Mouse (Mus musculus) megakaryocyte-erythroid progenitor cell, adult 5-6 weeks (primary cell): Measurements from ENCODE around the gene 2010111I01Rik. TPM values are rescaled to one million over a fixed set of nuclear protein-coding genes. Genes with fewer than 3 reads are reported as not detected.
"Not testable (repeated sequence)": the region's sequence is repeated elsewhere in the genome, so short reads cannot be mapped to it uniquely, and the experiment has no call there.

Source experiments
- ATAC-seq: replicated peaks from 2 replicates; pipeline ENCODE4 v1.8.0; 2016; ENCODE audit warnings: mild to moderate bottlenecking, inconsistent platforms; ENCODE audit not compliant: severe bottlenecking, poor library complexity, low FRiP score, low TSS enrichment
- total RNA-seq, 2 experiments: library from RNA; stranded (forward) in 1 of 2; stranded (reverse) in 1 of 2; fragments of 200-1000, 215-1000 nt in 1 of 2; fragments of >200 nt in 1 of 2; fragmentation: Nextera tagmentation in 1 of 2; gene quantifications; 2 replicates each; pipeline ENCODE4 v1.2.3; 2014 to 2017

2010111I01Rik gene
- total RNA-seq, 2 experiments from 2014 or later = 32.7 to 50.7 TPM

DNA sequence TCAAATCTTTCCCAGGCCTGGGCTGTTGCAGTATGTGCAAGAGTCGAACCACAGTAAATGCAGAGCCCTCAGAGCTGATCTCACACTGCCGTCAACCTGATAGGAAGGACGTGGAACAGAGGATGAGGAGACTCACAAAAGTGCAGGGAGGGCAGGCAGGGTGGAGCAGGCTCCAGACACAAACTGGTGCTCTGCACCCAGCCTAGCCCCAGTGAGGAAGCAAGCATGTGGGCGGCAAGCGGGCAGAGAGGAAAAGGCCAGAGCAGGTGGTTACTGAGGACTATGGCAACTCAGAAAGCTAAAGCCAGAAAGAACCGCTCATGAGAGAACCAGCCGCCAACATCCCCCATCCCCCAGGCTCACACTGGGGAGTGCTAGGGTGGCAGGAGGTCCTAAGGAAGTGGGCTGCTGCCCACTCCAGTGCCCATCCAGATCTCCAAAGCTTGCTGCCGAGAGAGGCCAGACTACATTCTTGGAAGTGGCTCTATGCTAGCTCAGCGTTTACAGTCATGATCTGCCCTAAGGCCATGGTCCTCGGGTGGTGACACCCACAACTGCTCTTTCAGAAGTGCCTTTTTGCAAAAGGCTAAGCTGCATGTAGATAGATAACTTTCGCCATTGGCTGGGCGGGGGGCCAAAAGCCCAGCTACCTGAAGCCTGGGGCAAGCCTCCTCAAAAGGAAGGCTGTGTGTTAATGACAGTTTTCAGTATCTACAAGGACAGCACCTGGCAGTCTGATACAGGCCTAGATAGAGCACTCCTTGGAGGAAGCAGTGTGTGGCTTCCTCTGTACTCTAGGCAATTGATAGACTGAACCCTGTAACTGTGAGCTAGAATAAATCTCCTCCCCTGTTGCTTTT, 349.3 kb downstream of the 2010111I01Rik start:
- ATAC-seq = peak; percentile 76

DNA sequence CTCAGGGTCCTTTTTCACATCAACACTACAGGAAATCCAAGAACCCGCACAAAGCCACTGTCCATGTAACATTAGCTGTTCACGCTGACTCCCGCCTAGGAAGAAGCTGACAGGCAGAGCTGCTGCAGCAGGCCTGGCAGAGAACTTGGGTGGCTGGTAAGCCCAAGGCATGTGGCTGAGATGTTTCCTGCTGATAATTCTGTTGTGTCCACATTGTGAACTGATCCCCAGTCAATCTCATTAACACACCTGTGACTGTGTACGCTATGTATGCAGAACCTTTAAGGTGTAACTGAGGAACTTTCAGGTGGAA, 349.9 kb downstream of the 2010111I01Rik start:
- ATAC-seq = peak; percentile 57

DNA sequence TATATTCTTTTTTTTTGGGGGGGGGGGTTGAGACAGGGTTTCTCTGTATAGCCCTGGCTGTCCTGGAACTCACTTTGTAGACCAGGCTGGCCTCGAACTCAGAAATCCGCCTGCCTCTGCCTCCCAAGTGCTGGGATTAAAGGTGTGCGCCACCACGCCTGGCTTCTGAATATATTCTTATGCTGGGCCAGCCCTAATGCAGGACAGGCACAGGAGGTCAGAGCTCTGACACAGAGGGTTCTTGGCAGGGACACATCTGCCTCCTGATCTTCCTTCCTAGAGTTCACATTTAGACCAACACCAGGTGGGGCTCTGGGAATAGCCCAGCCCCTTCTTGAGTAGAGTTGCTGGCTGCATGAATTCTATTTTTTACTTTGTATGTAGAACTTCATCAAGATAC, 350.4 kb downstream of the 2010111I01Rik start:
- not testable (repeated sequence) for ATAC-seq

DNA sequence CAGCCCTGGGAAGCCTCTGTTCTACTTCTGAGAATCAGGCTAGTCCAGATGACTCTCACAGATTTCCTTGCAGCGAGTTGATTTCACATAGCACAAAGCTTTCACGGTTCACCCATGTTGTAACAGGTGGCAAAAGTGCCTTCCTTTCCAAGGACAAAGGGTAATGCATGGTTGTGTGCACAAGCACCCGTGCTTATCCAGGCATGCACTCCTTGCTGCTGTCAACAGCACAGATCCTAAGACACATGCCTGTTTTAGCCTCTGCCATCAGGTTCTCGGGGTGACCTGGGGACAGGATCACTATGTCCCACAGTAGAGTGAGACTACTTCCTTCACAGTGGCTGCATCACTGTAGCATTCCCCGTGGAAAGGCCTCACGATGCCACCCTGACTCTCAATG, 351.1 kb downstream of the 2010111I01Rik start:
- ATAC-seq = no peak

DNA sequence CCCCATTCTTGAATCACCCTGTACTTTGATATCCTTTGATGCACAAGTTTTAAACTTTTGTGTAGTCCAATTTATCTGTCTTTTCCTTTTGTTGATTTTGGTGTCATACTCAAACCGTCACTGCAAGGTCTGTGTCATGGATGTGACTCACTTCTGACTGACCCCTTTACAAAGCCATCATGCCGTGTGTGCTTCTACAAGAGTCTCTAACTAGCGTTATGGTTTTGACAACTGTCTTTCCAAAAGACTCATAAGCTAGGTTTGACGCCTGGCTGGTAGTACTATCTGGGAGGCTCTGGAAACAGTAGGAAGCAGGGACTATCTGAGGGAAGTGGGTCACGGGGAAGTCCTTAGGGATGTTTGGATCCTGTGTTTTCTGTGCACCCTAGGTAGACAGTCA, 351.7 kb downstream of the 2010111I01Rik start:
- ATAC-seq = no peak

DNA sequence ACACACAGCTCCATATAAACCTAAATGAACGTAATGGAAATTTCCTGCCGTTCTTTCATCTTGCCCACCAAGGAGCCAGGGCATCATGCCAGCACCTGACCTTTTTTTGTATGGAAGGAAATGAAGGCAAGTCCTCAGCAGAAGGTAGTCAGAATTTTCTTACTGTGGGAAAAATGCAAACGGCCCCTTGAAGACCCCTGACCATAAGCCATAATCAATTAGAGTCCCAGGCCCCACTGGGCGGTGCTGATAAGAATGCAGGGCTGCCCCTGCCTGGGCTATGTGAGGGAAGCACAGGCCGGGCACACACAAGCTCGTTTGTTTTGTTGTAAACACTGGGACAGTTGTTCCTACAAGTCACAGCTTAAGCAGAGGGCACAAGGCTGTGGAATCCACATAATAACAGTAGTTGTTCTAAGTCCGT, 353.0 kb downstream of the 2010111I01Rik start:
- no peak for ATAC-seq

DNA sequence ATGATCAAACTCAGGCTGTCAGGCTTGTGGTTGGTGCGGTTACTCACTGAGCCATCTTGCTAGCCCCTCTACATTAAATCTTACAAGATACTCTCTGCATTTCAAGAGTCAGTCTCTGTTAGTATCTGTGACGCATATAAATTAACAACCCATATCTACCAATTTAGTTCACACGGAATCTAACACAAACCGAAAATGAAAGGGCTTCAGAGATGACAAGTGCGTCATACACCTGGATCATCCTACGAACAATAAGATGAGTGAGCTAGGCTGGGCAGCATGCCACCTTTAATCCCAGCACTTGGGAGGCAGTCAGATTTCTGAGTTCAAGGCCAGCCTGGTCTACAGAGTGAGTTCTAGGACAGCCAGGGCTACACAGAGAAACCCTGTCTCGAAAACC, 355.1 kb downstream of the 2010111I01Rik start:
- ATAC-seq = no peak

DNA sequence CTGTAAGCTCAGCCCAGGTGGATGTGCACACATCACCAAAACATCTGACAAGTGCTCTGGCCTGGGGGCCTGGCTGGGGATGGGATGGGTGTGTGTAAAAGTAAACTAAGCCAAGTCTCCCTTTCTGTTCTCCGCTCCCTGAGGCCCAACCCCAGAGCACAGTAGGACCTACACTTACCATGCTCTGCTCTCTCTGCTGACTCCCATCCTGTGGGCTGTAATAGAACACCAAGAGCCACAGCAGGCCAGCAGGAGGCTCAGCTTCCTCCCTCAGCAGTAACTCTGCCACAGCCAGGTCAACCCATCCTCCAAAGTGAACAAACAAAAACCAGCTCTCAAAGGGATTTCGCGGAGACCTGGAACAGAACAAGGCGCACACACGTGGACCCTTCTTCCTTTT, 357.0 kb downstream of the 2010111I01Rik start:
- no peak for ATAC-seq

DNA sequence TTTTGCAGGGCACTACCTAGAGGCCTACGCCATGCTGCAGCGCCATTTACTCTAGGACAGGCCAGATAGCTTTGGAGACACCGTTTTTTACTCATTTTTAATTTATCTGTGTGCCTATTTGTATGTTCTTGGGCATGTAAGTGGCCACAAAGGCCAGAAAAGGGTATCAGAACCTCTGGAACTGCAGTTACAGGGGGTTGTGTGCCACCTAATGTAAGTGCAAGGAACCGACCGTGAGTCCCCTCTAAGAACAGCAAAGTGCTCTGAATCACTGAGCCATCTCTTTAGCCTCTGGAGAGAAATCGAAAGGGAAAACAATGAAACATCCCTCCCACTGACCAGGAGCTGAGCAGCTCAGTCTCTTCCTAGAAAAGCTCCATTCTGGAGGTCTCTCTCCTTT, 358.1 kb downstream of the 2010111I01Rik start:
- ATAC-seq = no peak

DNA sequence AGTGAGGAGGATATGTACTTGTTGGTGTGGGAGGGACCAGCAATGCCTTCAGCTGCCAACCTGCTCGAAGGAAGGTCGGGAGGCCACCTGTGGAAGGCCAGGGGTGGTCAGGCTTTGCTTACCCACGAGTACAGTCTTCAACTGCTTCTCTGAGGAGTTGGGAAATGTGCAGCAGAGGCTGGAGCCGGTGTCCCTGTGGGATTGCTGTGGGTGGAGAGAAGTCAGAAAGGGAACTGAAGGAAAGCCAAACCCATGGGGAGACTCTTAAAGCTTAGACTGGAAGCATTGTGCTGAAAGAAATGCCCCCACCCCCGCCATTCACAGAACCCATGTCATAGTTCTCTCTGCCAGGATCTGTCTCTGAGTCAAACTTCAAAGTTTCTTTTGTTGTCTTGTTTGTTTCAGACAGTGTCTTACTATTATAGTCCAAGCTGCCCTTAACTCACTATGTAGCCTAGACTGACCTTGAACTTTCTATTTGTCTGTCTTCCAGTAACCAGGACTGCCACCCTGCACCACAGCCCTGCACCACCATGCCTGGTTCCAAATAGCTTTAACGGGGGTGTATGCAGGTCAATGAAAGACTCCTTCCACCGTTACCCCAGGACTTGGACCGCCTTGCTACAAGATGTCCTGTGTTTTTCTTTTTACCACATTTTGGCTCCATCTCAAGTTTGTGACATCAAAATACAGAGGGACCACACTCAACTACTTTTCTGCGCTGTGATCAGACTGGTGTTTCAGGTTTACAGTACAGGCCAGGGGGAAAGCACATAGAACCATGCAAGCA, 358.8 kb downstream of the 2010111I01Rik start:
- no peak for ATAC-seq

DNA sequence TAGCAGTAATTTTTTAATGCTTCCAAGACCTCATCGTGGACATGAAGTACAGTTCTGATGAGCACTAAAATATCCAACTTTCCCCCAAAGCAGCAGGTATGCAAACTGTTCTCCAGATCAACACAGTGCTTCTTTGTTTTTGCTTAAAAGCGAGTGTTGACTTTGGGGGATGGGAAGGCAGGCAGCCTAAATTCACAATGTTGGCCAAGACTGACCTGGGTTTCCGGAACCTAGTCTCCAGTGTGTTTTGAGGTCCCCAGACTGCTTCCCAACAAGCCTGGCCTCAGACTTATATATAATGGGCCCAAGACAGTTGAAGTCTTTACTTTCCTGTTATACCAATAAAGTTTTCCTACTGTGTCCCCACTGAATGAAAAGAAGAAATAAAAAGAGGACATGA, 359.6 kb downstream of the 2010111I01Rik start:
- no peak for ATAC-seq

DNA sequence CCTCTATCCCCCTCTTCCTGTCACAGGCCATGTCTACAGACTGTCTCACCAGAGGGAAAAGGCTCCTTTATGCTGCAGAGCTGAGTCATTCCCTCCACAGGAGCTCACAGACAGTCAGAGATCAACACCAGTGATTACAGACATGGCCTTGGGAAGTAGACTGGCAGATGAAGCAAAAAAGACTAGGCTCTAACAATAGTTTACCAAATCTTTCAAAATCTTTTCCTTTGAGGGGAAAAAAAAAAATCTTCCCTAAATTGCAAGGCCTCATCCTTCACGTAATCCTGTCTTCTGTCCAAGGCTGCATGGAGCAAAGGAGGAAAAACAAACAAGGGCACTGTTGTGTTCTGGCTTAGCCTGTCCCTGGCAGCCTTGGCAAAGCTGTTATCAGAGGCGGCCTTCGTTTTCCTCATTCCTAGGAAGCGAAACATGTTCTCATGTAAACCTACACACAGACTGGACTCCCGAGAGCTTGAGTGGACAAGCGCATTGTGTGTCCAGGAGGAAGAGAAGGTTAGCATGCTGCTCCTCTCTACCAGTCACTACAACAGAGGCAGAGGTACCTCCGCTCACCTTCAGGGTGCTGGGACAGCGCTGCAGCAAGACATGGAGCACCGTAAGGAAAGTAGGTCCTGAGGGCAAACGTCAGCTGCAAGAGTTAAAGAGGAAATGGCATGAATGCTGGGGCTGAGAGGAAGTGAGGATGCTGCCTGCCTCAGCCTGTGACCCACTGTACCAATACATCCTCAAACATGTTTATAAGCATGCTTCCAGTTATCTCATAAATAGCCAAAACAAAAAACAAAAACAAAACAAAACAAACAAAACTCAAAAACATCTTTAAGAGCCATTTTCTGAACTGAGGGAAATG, 360.5 kb downstream of the 2010111I01Rik start:
- peak; percentile 78 for ATAC-seq

DNA sequence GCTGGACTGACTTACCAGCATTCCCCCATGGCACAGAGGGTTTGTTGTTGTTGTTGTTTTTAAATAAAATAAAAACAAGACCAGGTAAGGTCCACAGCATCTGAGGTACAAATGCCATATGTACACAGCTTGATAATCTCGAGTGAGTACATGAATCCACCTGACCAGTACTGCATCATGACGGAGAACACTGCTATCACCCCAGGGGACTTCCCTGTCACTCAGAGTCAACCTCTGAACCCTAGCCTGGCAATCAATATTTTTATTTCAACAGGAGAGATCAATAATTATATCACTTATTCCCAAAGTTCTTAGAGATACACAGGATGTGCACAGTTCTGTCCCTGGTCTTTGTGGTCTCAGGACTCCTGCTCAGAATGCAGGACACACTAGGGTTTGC, 361.3 kb downstream of the 2010111I01Rik start:
- no peak for ATAC-seq

DNA sequence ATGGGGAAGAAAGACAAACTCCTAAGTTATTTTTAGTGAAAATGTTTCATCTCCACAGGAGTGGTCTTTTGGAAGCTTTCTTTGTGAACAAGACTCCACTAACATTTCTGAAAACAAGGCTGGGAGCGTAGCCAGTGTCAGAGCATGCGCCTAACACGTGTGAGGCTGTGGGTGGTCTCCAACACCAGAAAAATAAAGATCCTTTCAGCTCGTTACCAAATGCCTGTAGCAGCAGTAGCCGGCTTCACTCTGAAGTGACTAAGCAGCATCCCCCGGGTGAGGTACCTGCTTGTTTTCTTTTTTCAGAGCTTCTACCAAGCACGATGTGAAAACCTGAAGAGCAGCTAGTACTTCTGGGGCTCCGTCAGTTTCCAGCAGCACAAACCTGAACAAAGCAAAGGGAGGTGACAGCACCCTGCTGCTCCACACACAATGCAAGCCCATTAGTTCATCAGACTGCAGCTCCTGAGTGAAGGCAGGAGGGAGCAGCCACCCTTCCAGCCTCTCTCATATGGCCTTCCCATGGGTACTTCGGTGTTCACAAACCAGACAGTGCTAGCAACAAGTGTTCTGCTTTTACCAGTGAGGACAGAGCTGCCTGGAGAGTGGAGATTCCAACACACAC, 365.7 kb downstream of the 2010111I01Rik start:
- no peak for ATAC-seq

DNA sequence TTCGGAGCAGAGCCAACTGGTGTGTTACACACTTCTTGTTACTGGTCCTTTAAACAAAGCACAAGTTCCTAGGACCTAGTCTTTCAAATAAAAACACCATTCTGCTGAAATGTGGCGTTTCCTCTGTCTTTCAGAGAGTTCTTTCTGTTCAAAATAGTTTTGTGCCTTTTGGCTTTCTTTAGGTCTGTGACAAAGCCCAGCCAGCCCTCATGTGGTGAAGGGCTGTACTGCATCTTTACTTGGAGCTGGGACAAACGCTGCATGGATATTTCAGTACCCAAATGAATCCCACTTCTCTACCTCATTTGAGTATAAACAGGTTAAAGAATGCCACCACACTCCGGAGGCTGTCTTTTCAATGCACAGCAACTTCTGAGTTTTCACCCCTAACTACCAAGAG, 366.7 kb downstream of the 2010111I01Rik start:
- peak; percentile 43; the same call in 1 of the 2 replicates for ATAC-seq

DNA sequence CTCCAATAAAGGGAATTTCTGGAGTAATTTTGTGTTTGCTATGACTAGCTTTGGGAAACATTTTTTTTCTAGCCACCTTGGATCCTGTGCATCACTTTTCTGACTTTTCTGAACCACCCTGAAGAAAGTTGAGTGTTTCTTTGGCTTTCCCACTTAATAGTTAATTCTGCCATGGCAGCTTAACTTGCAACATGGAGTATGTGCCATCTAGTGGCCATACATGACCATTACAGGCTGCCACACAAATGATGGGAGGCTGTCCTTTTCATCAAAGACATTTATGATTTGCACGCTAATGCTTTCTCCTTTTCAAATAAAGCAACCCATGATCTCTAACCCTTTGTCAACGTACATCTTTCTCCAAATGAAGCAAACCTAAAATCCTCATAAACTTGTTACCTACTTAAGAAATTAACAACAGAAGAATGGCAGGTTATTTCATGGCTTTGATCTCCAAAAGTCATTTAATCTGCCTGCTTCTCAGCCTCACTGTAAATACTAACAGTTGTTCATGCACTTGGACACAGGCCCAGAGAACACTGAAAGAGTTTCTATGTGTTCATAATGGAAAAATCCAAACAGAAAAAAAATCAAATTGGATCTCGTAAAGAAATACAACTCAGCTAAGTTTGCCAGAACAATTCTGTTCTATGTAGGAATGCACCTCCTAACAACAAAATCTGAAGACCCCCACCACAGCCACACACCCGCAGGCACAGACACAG, 368.0 kb downstream of the 2010111I01Rik start:
- no peak for ATAC-seq

DNA sequence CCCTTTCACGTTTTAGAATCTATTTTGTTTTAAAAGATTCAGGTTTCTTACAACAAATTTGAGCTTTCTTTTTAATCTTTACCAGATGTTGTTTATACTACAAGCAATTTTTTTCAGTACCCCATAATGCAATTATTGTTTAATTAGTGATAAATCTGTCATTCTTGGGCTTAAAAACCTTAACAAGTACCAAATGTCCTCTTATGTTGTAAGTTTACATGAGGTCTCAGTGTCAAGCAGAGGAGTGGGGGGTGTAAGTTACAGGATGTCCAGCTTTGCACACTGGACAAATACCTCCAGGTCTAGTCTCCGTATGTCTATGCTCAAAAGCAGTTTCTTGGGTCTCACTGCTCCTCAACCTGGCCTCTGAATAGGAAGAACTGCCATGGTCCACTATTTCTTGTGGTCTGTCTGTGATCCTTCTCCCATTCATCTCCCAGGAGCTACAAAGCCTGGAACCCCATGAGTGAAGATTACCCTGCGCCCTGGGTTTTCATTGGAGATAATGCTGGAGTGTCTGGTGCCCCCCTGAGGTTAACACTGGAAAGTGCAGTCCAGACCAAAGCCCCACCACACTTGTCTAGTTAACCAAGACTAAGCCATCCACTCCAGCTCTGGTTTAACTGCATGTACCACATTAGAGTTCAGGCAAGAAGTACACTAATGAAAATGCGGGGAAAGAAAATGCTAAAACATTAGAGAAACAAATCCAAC, 370.9 kb downstream of the 2010111I01Rik start:
- ATAC-seq = peak; percentile 67

DNA sequence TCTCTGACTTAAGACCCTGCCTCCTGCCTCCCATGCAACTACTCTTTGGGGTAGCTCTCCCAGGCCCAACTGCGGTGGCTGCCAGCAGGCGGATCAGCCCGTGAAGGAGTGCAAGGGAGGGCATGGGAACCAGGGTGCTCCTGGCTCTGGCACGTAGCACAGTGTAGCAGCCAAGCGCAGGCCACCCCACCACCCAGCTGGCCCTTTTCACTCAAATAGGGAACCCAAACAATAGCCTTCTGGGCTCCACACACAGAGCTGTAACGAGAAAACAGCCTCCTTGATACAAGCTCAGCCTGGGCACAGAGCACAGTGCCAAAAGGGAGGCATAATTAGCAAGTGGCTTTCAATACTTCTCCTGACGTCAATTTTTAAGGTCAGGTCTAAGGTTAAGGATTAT, 371.6 kb downstream of the 2010111I01Rik start:
- no peak for ATAC-seq
